Mouse (Mus musculus) kidney, postnatal 0 days (tissue): ENCODE measurements at regions not wholly inside any gene's neighbourhood (a gene's known extent, or its start where the extent isn't known, plus 50 kb on each side); places are given as distances from the start of the nearest gene placed in this dataset.
"Not testable (repeated sequence)": the region's sequence is repeated elsewhere in the genome, so short reads cannot be mapped to it uniquely, and the experiment has no call there.

Source experiments
- ATAC-seq: fragments of 200-750 bp; cut with Nextera tagmentation; replicated peaks from 2 replicates; pipeline ENCODE4 v1.8.0; 2017; ENCODE audit warnings: low read depth, moderate number of reproducible peaks, moderate TSS enrichment, moderate library complexity; ENCODE audit not compliant: low FRiP score
- DNase-seq: peaks from one replicate; pipeline ENCODE4 v3.0.0-alpha.2; 2016; ENCODE audit warnings: low spot score
- H3K27ac ChIP-seq: fragments of 300-500 bp; sonication (generic); 2 replicates; pipeline ENCODE4 v1.5.1; 2014; ENCODE audit warnings: mild to moderate bottlenecking
- H3K27me3 ChIP-seq: fragments of 300-500 bp; sonication (generic); 2 replicates; pipeline ENCODE4 v1.6.1; 2014; ENCODE audit warnings: low read length, mixed read lengths; ENCODE audit not compliant: insufficient read depth
- H3K36me3 ChIP-seq: fragments of 300-500 bp; sonication (generic); 2 replicates; pipeline ENCODE4 v1.6.1; 2014; ENCODE audit warnings: low read length, mixed read lengths; ENCODE audit not compliant: insufficient read depth
- H3K4me1 ChIP-seq: fragments of 300-500 bp; sonication (generic); replicated peaks from 2 replicates; pipeline ENCODE4 v1.6.1; 2014; ENCODE audit warnings: antibody characterized with exemption, low read length, mixed read lengths; ENCODE audit not compliant: insufficient read depth
- H3K4me2 ChIP-seq: fragments of 300-500 bp; sonication (generic); 2 replicates; pipeline ENCODE4 v1.6.1; 2014; ENCODE audit warnings: mild to moderate bottlenecking, low read length, moderate library complexity, mixed read lengths
- H3K4me3 ChIP-seq: fragments of 300-500 bp; sonication (generic); replicated peaks from 2 replicates; pipeline ENCODE4 v1.5.1; 2014; ENCODE audit warnings: low read depth, low read length
- H3K9ac ChIP-seq: fragments of 300-500 bp; sonication (generic); 2 replicates; pipeline ENCODE4 v1.6.1; 2014; ENCODE audit warnings: low read depth, low read length
- H3K9me3 ChIP-seq: fragments of 300-500 bp; sonication (generic); replicated peaks from 2 replicates; pipeline ENCODE4 v1.6.1; 2016; ENCODE audit warnings: low read length, inconsistent platforms, mixed read lengths
- CTCF ChIP-seq: IDR thresholded peaks from 2 replicates; pipeline ENCODE4 v1.5.1; 2016; ENCODE audit warnings: antibody characterized with exemption, low read depth, mild to moderate bottlenecking, moderate library complexity
- WGBS: fragments of 180-500 bp; shearing (Covaris S2); extraction: QIAGEN DNeasy Blood & Tissue Kit; methylation state at CpG from one replicate; pipeline ENCODE4 v1.1.7; 2014; 5-methylcytosine and 5-hydroxymethylcytosine counted together

DNA sequence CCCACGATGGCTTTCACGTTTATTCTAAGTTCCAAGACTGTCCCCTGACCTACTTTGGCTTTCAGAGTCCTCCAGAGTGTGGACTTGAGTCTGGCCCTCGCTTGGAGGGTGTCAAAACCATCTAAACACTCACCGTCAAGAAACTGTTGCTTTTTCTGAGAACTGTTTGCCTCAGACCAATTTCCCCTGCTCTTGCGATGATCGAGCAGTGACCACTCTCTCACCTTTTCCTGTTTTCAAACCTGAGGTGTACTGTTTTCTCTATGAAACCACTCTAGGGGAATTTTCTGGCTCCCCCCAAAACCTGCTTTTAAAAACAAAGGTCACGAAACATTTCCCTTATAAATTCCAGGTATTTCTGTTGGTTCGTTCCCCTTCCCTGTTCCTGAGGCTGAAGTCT lies 174.0 kb upstream of the Tab2 start:
- Histone ChIP-seq H3K4me2 (0 out of 2 replicates have a peak overlapping the region, but pooled peaks have one; percentile 6), H3K4me3 (no peak overlapping the region), H3K9me3 (no peaks in the 10 kb centered on the region), H3K27ac (no peak overlapping the region), H3K9ac (no peak overlapping the region), H3K27me3 (no peaks in the 10 kb centered on the region), H3K36me3 (no peaks in the 10 kb centered on the region), H3K4me1 (no peaks in the 10 kb centered on the region)
- 57% methylated on average over 8 of the region's 8 CpGs for WGBS
- DNase-seq (no peak), ATAC-seq (no peak)
- TF ChIP-seq CTCF = no peak

DNA sequence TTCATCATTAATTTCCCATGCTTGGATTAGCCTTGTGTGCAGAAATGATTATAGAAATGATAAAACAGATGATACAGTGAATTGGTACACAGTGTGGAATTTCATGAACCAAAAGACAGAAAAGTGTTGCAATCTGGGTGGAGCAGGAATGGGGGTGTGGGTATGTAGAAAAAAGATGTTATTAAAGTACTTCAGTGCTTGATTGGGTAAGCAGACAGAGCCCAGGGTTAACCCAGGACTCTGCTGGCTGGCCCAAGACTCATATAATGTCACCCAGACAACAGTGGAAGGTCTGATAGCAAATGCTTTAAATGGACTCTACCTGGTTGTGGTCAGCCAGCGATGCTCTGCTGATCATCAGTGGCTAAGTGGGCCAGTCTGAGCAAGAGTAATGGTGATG lies 168.1 kb upstream of the Tab2 start:
- no peak for TF ChIP-seq CTCF
- no peaks in the 10 kb centered on the region for H3K9me3 ChIP-seq
- WGBS = 97% methylated on average over 1 of the region's 1 CpGs
- DNase-seq (no peak), ATAC-seq (no peak)
- H3K27ac ChIP-seq = no peak overlapping the region
- H3K9ac ChIP-seq = no peak overlapping the region
- no peak overlapping the region for H3K4me3 ChIP-seq
- H3K4me2 ChIP-seq = no peak overlapping the region
- no peaks in the 10 kb centered on the region for H3K27me3 ChIP-seq
- H3K36me3 ChIP-seq = no peaks in the 10 kb centered on the region
- H3K4me1 ChIP-seq = no peaks in the 10 kb centered on the region

DNA sequence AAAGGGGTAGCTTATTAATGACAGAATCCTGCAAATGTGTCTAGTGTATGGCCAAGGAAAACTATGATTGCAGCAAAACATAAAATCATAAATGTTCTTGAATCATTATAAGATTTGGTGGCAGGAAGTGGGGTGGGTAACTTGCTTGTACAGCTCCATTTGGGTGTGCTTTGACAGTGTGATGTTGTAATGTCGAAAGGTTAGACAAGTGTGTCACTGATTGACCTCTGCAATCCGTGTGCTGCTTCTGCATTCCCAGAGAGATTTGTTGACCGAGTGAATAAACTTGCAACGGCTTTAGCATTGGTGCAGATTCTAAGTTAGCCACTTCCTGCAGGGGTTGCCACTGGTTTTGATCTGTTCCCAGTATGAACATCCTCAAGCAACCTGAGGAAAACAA lies 165.9 kb upstream of the Tab2 start:
- TF ChIP-seq CTCF = no peak
- H3K36me3 ChIP-seq = no peaks in the 10 kb centered on the region
- no peak overlapping the region for H3K4me3 ChIP-seq
- H3K27me3 ChIP-seq = no peaks in the 10 kb centered on the region
- no peaks in the 10 kb centered on the region for H3K4me1 ChIP-seq
- H3K9ac ChIP-seq = no peak overlapping the region
- no peak for ATAC-seq
- no peak overlapping the region for H3K27ac ChIP-seq
- no peak overlapping the region for H3K4me2 ChIP-seq
- no peaks in the 10 kb centered on the region for H3K9me3 ChIP-seq
- WGBS = 57% methylated on average over 4 of the region's 4 CpGs
- no peak for DNase-seq

DNA sequence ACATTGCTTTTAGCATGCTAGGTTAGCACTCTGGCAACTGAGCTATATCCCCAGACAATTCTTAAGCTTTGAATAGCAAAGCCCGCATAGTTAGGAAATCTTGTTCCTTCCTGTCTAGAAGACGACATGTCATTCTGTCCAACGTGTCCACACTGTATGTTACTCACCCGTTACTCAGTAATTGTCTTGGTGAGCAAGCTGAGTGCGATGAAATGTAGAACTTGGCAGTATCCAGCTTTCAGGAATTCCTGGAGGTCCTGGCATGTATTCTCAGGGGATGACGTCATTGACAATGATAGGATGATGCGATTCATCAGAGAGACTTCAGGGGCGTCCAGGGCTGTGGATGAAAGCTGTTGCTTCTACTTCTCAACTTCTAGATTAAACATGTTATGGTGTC lies 160.8 kb upstream of the Tab2 start:
- Histone ChIP-seq H3K27me3 (no peaks in the 10 kb centered on the region), H3K4me3 (no peak overlapping the region), H3K27ac (no peak overlapping the region), H3K9ac (no peak overlapping the region), H3K36me3 (no peaks in the 10 kb centered on the region), H3K9me3 (no peaks in the 10 kb centered on the region), H3K4me2 (no peak overlapping the region), H3K4me1 (no peaks in the 10 kb centered on the region)
- no peak for DNase-seq
- ATAC-seq = no peak
- WGBS = 70% methylated on average over 8 of the region's 8 CpGs
- no peak for TF ChIP-seq CTCF

DNA sequence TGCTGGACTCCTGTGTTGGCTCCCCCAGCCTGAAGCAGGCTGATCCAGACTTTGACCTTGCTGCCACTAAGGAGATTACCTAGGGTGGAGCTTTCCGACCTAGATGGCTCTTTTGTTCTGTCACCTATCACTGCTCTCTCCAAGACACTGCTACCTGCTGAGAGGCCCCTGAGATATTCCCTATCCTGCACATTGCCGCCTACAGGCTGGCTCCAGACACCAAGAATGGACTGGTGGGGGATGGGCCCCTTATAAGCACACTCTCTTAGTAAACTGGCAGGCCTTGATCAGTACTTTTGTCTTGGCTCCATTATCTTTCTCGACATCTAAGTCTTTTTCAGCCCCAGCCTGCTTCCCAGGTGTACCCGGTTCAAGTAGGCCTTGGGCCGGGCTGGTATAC lies 158.9 kb upstream of the Tab2 start:
- H3K27me3 ChIP-seq, H3K4me3 ChIP-seq, H3K27ac ChIP-seq, H3K36me3 ChIP-seq, ATAC-seq, DNase-seq, H3K9ac ChIP-seq, H3K4me1 ChIP-seq, H3K9me3 ChIP-seq, H3K4me2 ChIP-seq: not testable (repeated sequence)
- 78% methylated on average over 5 of the region's 5 CpGs for WGBS

DNA sequence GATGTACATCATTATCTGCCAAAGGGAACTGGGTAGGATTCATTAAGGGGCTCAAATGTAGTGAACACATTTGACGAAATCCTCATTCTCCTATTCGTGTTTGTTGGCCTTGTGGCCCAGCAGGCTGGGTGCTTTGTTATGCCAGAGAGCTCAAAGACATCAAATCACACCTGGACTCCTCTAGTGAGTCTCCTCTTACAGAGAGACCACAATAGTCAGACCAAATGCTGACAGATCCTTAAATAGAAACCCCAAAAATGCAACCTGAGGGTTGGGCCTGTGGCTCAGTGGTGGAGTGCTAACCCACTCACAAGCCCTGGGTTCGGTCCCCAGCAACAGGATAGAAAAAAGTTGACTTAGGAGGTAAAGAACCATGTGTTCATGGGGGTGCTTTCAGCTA lies 158.5 kb upstream of the Tab2 start:
- ATAC-seq = no peak
- Histone ChIP-seq H3K4me2 (no peak overlapping the region), H3K4me3 (no peak overlapping the region), H3K27me3 (no peaks in the 10 kb centered on the region), H3K9ac (no peak overlapping the region), H3K36me3 (no peaks in the 10 kb centered on the region), H3K27ac (no peak overlapping the region), H3K9me3 (no peaks in the 10 kb centered on the region), H3K4me1 (no peaks in the 10 kb centered on the region)
- DNase-seq = no peak
- no peak for TF ChIP-seq CTCF
- 71% methylated on average over 3 of the region's 3 CpGs for WGBS

DNA sequence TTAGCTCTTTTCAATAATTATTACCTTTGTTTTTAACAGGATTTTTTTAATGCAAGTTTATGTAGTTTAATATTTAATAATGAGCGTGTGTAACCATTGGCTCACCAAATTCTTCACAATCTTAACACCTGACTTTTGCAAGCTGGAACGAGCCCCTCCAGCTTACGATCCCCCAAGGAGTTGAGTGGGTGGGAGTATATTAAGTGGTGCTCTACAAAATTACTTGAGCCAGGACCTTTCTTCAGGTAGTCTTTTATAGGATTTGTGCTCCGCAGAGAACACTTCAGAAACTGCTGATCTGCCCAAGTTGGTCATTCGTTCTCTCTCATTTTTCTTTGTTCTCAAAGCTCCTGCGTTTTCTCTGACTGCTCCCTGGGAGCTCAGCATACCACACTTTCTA lies 144.5 kb upstream of the Tab2 start:
- no peak overlapping the region for H3K9ac ChIP-seq
- 62% methylated on average over 6 of the region's 6 CpGs for WGBS
- H3K4me2 ChIP-seq = no peak overlapping the region
- H3K27me3 ChIP-seq = no peaks in the 10 kb centered on the region
- no peak for ATAC-seq
- no peak for DNase-seq
- no peak overlapping the region for H3K27ac ChIP-seq
- H3K4me1 ChIP-seq = no peaks in the 10 kb centered on the region
- no peak overlapping the region for H3K4me3 ChIP-seq
- TF ChIP-seq CTCF = no peak
- H3K36me3 ChIP-seq = no peaks in the 10 kb centered on the region
- no peaks in the 10 kb centered on the region for H3K9me3 ChIP-seq
